Mouse (Mus musculus): ENCODE measurements around the gene Gaa. TPM values are rescaled to one million over a fixed set of nuclear protein-coding genes. Genes with fewer than 3 reads are reported as not detected.
"Not testable (repeated sequence)": the region's sequence is repeated elsewhere in the genome, so short reads cannot be mapped to it uniquely, and the experiment has no call there.

Gene Gaa
- total and polyA plus RNA-seq, 2 experiments from 2014 or later: 109 to 135 TPM

GRCm38 (mm10) chr11:119287207-119287992, 19.7 kb downstream of the Gaa start:
- H3K36me3 ChIP-seq (ENCODE audit: insufficient read depth): peaks cover 87% of the 10 kb centered on the region
- no peak overlapping the region for H3K4me3 ChIP-seq (ENCODE audit: low read depth, low read length)
- H3K9me3 ChIP-seq (ENCODE audit: low read length): no peaks in the 10 kb centered on the region
- DNase-seq (no peak), ATAC-seq (no peak)
- no peak for TF ChIP-seq CTCF (IDR thresholded peaks at IDR 0.05; ENCODE audit: low read depth)
- WGBS: 86% methylated on average over 20 of the region's 20 CpGs
- no peaks in the 10 kb centered on the region for H3K4me1 ChIP-seq (ENCODE audit: insufficient read depth)
- H3K9ac ChIP-seq: no peak overlapping the region
- H3K4me2 ChIP-seq (ENCODE audit: low read depth): no peak overlapping the region
- H3K27me3 ChIP-seq (ENCODE audit: insufficient read depth, low read length): no peaks in the 10 kb centered on the region
- H3K27ac ChIP-seq (ENCODE audit: low read depth, low read length): no peak overlapping the region

- DNase-seq; H3K27ac ChIP-seq (ENCODE audit: low read depth, low read length); H3K4me2 ChIP-seq (ENCODE audit: low read depth); H3K9me3 ChIP-seq (ENCODE audit: low read length); H3K4me3 ChIP-seq (ENCODE audit: low read depth, low read length); H3K9ac ChIP-seq; H3K27me3 ChIP-seq (ENCODE audit: insufficient read depth, low read length); ATAC-seq; H3K4me1 ChIP-seq (ENCODE audit: insufficient read depth): not testable (repeated sequence)
- H3K36me3 ChIP-seq (ENCODE audit: insufficient read depth): peaks cover 93% of the 10 kb centered on the region
- 97% methylated on average over 8 of the region's 8 CpGs for WGBS
Measured at GRCm38 (mm10) chr11:119292861-119293260, 25.2 kb downstream of the Gaa start.

GRCm38 (mm10) chr11:119297996-119298395, 30.3 kb downstream of the Gaa start:
- no peak for ATAC-seq
- TF ChIP-seq CTCF (IDR thresholded peaks at IDR 0.05; ENCODE audit: low read depth): no peak
- Histone ChIP-seq H3K4me2 (ENCODE audit: low read depth) (0 out of 2 replicates have a peak overlapping the region, but pooled peaks have one; percentile 62), H3K27ac (ENCODE audit: low read depth, low read length) (no peak overlapping the region), H3K9me3 (ENCODE audit: low read length) (no peaks in the 10 kb centered on the region), H3K4me3 (ENCODE audit: low read depth, low read length) (no peak overlapping the region), H3K36me3 (ENCODE audit: insufficient read depth) (peaks cover 49% of the 10 kb centered on the region), H3K9ac (no peak overlapping the region), H3K4me1 (ENCODE audit: insufficient read depth) (peaks cover 14% of the 10 kb centered on the region; the same call in 1 of the 2 replicates), H3K27me3 (ENCODE audit: insufficient read depth, low read length) (no peaks in the 10 kb centered on the region)
- DNase-seq: no peak
- WGBS: 77% methylated on average over 6 of the region's 6 CpGs

GRCm38 (mm10) chr11:119298917-119299316, 31.2 kb downstream of the Gaa start:
- no peaks in the 10 kb centered on the region for H3K9me3 ChIP-seq (ENCODE audit: low read length)
- ATAC-seq (no peak), DNase-seq (no peak)
- H3K9ac ChIP-seq: peak overlapping the region; percentile 85
- peak overlapping the region; percentile 62 for H3K4me2 ChIP-seq (ENCODE audit: low read depth)
- no peak for TF ChIP-seq CTCF (IDR thresholded peaks at IDR 0.05; ENCODE audit: low read depth)
- no peaks in the 10 kb centered on the region for H3K27me3 ChIP-seq (ENCODE audit: insufficient read depth, low read length)
- H3K27ac ChIP-seq (ENCODE audit: low read depth, low read length): no peak overlapping the region
- H3K4me3 ChIP-seq (ENCODE audit: low read depth, low read length): peak overlapping the region; percentile 75
- peaks cover 14% of the 10 kb centered on the region; the same call in 1 of the 2 replicates for H3K4me1 ChIP-seq (ENCODE audit: insufficient read depth)
- WGBS: 17% methylated on average over 7 of the region's 7 CpGs
- H3K36me3 ChIP-seq (ENCODE audit: insufficient read depth): peaks cover 40% of the 10 kb centered on the region

GRCm38 (mm10) chr11:119299391-119300245, 31.9 kb downstream of the Gaa start, which contains the start of gene Eif4a3:
TSS of gene Eif4a3 (minus strand) at chr11:119300089.
- DNase-seq (peak; percentile 99), ATAC-seq (peak; percentile 99)
- Histone ChIP-seq H3K4me1 (ENCODE audit: insufficient read depth) (peaks cover 14% of the 10 kb centered on the region; the same call in 1 of the 2 replicates), H3K4me2 (ENCODE audit: low read depth) (peak within 1 kb of the TSS; percentile 78), H3K9me3 (ENCODE audit: low read length) (no peaks in the 10 kb centered on the region), H3K4me3 (ENCODE audit: low read depth, low read length) (peak within 1 kb of the TSS; percentile 75), H3K27me3 (ENCODE audit: insufficient read depth, low read length) (no peaks in the 10 kb centered on the region; the same call in 1 of the 2 replicates), H3K27ac (ENCODE audit: low read depth, low read length) (peak within 1 kb of the TSS; percentile 98), H3K9ac (peak within 1 kb of the TSS; percentile 85), H3K36me3 (ENCODE audit: insufficient read depth) (peaks cover 33% of the 10 kb centered on the region)
- WGBS: under 1% methylated on average over 88 of the region's 89 CpGs
- TF ChIP-seq CTCF (IDR thresholded peaks at IDR 0.05; ENCODE audit: low read depth): peak; percentile 35; the same call in 1 of the 2 replicates

GRCm38 (mm10) chr11:119300246-119300935, 32.7 kb downstream of the Gaa start:
- Histone ChIP-seq H3K4me3 (ENCODE audit: low read depth, low read length) (peak overlapping the region; percentile 75), H3K9ac (peak overlapping the region; percentile 85), H3K27me3 (ENCODE audit: insufficient read depth, low read length) (no peaks in the 10 kb centered on the region; the same call in 1 of the 2 replicates), H3K27ac (ENCODE audit: low read depth, low read length) (peak overlapping the region; percentile 98), H3K9me3 (ENCODE audit: low read length) (no peaks in the 10 kb centered on the region), H3K4me2 (ENCODE audit: low read depth) (peak overlapping the region; percentile 78), H3K36me3 (ENCODE audit: insufficient read depth) (peaks cover 25% of the 10 kb centered on the region), H3K4me1 (ENCODE audit: insufficient read depth) (peaks cover 14% of the 10 kb centered on the region; the same call in 1 of the 2 replicates)
- ATAC-seq (peak; percentile 5; the same call in 1 of the 2 replicates), DNase-seq (no peak)
- TF ChIP-seq CTCF (IDR thresholded peaks at IDR 0.05; ENCODE audit: low read depth): no peak; the same call in 1 of the 2 replicates
- WGBS: 2% methylated on average over 31 of the region's 31 CpGs

All from forebrain, postnatal 0 days (tissue).